Mouse (Mus musculus) heart, embryonic 12.5 days (tissue): ENCODE data around the gene Borcs6. TPM values are rescaled to one million over a fixed set of nuclear protein-coding genes. Genes with fewer than 3 reads are reported as not detected.
A peak's percentile ranks its signal among the peaks of the same experiment; 100 is the strongest.

Experiments
- ATAC-seq: fragments of 200-750 bp; cut with Nextera tagmentation; 2 replicates; pipeline ENCODE4 v1.8.0; 2017; ENCODE audit warnings: moderate TSS enrichment, moderate library complexity; ENCODE audit not compliant: insufficient number of reproducible peaks, low FRiP score
- H3K27ac ChIP-seq: fragments of 300-500 bp; sonication (generic); 2 replicates; pipeline ENCODE4 v1.5.1; 2016; ENCODE audit warnings: mild to moderate bottlenecking, moderate library complexity; ENCODE audit not compliant: poor library complexity, severe bottlenecking
- H3K27me3 ChIP-seq: fragments of 300-500 bp; sonication (generic); replicated peaks from 2 replicates; pipeline ENCODE4 v1.6.1; 2016; ENCODE audit warnings: mild to moderate bottlenecking, moderate library complexity
- H3K36me3 ChIP-seq: fragments of 300-500 bp; sonication (generic); 2 replicates; pipeline ENCODE4 v1.6.1; 2016; ENCODE audit warnings: mild to moderate bottlenecking, moderate library complexity
- H3K4me1 ChIP-seq: fragments of 300-500 bp; sonication (generic); replicated peaks from 2 replicates; pipeline ENCODE4 v1.6.1; 2016; ENCODE audit warnings: mild to moderate bottlenecking
- H3K4me2 ChIP-seq: fragments of 300-500 bp; sonication (generic); 2 replicates; pipeline ENCODE4 v1.6.1; 2016; ENCODE audit warnings: mild to moderate bottlenecking, moderate library complexity
- H3K4me3 ChIP-seq: fragments of 300-500 bp; sonication (generic); 2 replicates; pipeline ENCODE4 v1.5.1; 2016; ENCODE audit warnings: mild to moderate bottlenecking
- H3K9ac ChIP-seq: fragments of 300-500 bp; sonication (generic); 2 replicates; pipeline ENCODE4 v1.6.1; 2016; ENCODE audit warnings: mild to moderate bottlenecking, moderate library complexity
- H3K9me3 ChIP-seq: fragments of 300-500 bp; sonication (generic); replicated peaks from 2 replicates; pipeline ENCODE4 v1.6.1; 2016; ENCODE audit warnings: mild to moderate bottlenecking, moderate library complexity
- WGBS: fragments of 180-500 bp; shearing (Covaris S2); methylation state at CpG from one replicate; pipeline ENCODE4 v1.1.7; 2016; 5-methylcytosine and 5-hydroxymethylcytosine counted together
- polyA plus RNA-seq: library from polyadenylated mRNA; unstranded; fragments of >200 nt; fragmentation: Nextera tagmentation; extraction: Ambion mirVana; gene quantifications from 2 replicates; pipeline ENCODE4 v1.2.1, GENCODE M21; 2016

Gene Borcs6
- polyA plus RNA-seq, 1 experiment from 2014 or later: 10.7 TPM

- Histone ChIP-seq H3K27me3 (no peaks in the 10 kb centered on the region), H3K9me3 (no peaks in the 10 kb centered on the region), H3K4me2 (peak overlapping the region; percentile 95), H3K36me3 (peaks cover 27% of the 10 kb centered on the region), H3K27ac (peak overlapping the region; percentile 95), H3K4me1 (peaks cover 47% of the 10 kb centered on the region), H3K9ac (peak overlapping the region; percentile 66), H3K4me3 (peak overlapping the region; percentile 56)
- no peak for ATAC-seq
- 26% methylated on average over 8 of the region's 8 CpGs for WGBS
Measured at GRCm38 (mm10) chr11:69098039-69098761, 38.7 kb downstream of the Borcs6 start.

DNA sequence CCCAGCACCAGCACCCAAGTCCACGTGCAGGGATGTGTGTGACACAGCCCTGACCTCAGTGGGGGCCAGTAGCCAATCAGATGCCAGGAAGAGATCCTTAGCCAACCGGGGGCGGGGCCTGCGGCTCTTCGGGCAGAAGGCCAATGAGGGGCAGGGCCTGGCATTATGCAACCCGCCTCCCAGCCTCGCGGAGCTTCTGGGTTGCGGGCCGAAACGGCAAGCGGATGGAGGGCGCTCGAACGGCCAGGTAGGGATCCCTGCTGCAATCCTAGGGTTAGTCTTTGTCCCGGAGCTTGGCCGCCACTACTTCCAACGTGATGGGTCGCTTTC is 39.2 kb downstream of the Borcs6 start:
- peaks cover 47% of the 10 kb centered on the region for H3K4me1 ChIP-seq
- WGBS: under 1% methylated on average over 19 of the region's 19 CpGs
- ATAC-seq: peak; percentile 58

DNA sequence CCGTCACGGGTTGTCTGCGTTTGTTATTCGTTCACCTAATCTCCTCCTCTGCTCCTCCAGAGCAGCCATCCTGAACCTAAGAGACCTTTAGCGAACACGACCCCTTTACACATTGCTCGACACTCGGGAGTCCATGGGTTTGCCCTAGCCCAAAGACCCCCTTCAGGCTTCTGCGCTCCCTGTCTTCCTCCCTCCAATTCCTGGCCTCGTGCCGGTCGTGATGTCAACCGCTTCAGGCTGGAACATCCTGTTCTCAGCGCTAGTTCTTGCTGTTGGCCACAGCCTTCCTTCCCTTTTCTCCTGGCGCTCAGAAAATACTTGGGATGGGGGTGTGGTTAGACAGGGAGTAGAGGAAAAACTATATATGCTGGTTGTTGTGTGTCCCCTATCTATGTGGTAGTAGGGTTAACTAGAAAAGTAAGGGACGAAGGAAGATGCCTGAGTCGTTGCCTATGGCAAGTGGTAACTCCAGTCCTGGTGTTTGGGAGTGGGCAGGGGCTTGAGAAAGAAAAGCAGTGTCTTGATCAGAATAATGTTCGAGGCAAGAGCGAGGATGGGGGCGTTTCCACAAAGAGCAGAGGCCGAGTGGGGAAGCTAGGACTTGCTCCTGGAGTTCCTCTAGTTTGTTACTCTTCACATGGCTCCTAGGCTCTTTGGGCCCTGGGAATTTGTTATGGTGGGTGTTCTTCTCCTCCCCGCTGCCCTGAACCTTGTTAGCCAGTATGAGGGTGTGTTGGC is 39.8 kb downstream of the Borcs6 start:
- no peak for ATAC-seq
- Histone ChIP-seq H3K4me1 (peaks cover 47% of the 10 kb centered on the region), H3K9me3 (no peaks in the 10 kb centered on the region), H3K4me3 (peak overlapping the region; percentile 56), H3K36me3 (peaks cover 39% of the 10 kb centered on the region), H3K27ac (peak overlapping the region; percentile 95), H3K27me3 (no peaks in the 10 kb centered on the region), H3K9ac (peak overlapping the region; percentile 78), H3K4me2 (peak overlapping the region; percentile 95)
- under 1% methylated on average over 22 of the region's 22 CpGs for WGBS

More for the DNA sequence above, 39.2 kb downstream of the Borcs6 start:
- peaks cover 33% of the 10 kb centered on the region for H3K36me3 ChIP-seq
- peak overlapping the region; percentile 56 for H3K4me3 ChIP-seq
- no peaks in the 10 kb centered on the region for H3K9me3 ChIP-seq
- no peaks in the 10 kb centered on the region for H3K27me3 ChIP-seq
- peak overlapping the region; percentile 78 for H3K9ac ChIP-seq
- peak overlapping the region; percentile 95 for H3K27ac ChIP-seq
- H3K4me2 ChIP-seq: peak overlapping the region; percentile 95

DNA sequence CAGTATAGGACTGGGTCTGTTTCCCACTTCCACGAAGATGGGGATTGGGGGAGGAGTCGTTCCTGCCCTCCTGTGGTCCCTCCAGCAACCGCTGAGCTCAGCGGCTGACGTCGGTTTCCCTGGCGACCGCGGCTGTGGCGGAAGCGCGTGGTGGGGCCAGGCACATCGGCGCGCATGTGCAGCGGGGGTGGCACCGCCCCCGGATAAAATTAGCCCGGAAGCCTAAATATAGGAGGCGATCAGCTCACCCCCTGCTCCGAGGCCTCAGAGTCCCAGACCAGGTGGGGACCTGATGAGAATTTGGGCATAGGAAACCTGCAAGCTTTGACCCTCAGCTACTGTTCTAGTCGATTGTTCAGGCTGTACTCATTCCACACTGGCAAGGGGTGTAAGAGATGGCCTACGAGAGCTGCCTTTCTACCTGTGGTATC is 40.4 kb downstream of the Borcs6 start:
- H3K9me3 ChIP-seq: no peaks in the 10 kb centered on the region
- peak overlapping the region; percentile 78 for H3K9ac ChIP-seq
- peak overlapping the region; percentile 56 for H3K4me3 ChIP-seq
- ATAC-seq: peak; percentile 46
- H3K27ac ChIP-seq: peak overlapping the region; percentile 95
- H3K4me2 ChIP-seq: peak overlapping the region; percentile 95
- WGBS: under 1% methylated on average over 23 of the region's 23 CpGs
- no peaks in the 10 kb centered on the region for H3K27me3 ChIP-seq
- peaks cover 47% of the 10 kb centered on the region for H3K4me1 ChIP-seq
- peaks cover 45% of the 10 kb centered on the region for H3K36me3 ChIP-seq

- H3K36me3 ChIP-seq: peaks cover 53% of the 10 kb centered on the region
- H3K9me3 ChIP-seq: no peaks in the 10 kb centered on the region
- peaks cover 46% of the 10 kb centered on the region for H3K4me1 ChIP-seq
- peak overlapping the region; percentile 56 for H3K4me3 ChIP-seq
- H3K9ac ChIP-seq: peak overlapping the region; percentile 78
- peak overlapping the region; percentile 95 for H3K27ac ChIP-seq
- ATAC-seq: no peak
- peak overlapping the region; percentile 95 for H3K4me2 ChIP-seq
- no peaks in the 10 kb centered on the region for H3K27me3 ChIP-seq
- 88% methylated on average over 20 of the region's 20 CpGs for WGBS
Measured at GRCm38 (mm10) chr11:69100639-69101360, 41.3 kb downstream of the Borcs6 start.

- no peak overlapping the region for H3K4me2 ChIP-seq
- peaks cover 64% of the 10 kb centered on the region for H3K36me3 ChIP-seq
- WGBS: 85% methylated on average over 21 of the region's 21 CpGs
- H3K9me3 ChIP-seq: no peaks in the 10 kb centered on the region
- no peak overlapping the region for H3K27ac ChIP-seq
- H3K27me3 ChIP-seq: no peaks in the 10 kb centered on the region
- no peak overlapping the region for H3K9ac ChIP-seq
- peaks cover 36% of the 10 kb centered on the region for H3K4me1 ChIP-seq
- no peak overlapping the region for H3K4me3 ChIP-seq
- ATAC-seq: no peak
Measured at GRCm38 (mm10) chr11:69101604-69102402, 42.3 kb downstream of the Borcs6 start.

DNA sequence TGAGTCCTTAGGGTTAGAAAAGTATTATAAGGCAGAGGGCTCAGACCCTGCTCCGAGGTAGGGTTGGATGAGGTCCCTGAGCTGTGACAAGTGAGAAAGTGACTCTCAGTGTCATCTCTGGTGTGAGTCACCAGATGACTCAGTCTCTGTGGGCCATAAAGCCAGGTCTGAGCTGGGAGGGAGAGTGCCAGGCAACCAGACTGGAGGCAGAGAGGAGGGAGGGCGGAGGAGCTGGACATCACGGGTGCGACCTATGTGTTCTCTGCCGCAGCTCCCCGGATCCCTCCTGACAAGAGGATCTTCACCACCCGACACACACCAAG is 42.8 kb downstream of the Borcs6 start:
- Histone ChIP-seq H3K9me3 (no peaks in the 10 kb centered on the region), H3K9ac (no peak overlapping the region), H3K4me1 (peaks cover 35% of the 10 kb centered on the region), H3K36me3 (peaks cover 69% of the 10 kb centered on the region), H3K27ac (no peak overlapping the region), H3K27me3 (no peaks in the 10 kb centered on the region), H3K4me3 (no peak overlapping the region), H3K4me2 (no peak overlapping the region)
- no peak for ATAC-seq
- 89% methylated on average over 7 of the region's 7 CpGs for WGBS

DNA sequence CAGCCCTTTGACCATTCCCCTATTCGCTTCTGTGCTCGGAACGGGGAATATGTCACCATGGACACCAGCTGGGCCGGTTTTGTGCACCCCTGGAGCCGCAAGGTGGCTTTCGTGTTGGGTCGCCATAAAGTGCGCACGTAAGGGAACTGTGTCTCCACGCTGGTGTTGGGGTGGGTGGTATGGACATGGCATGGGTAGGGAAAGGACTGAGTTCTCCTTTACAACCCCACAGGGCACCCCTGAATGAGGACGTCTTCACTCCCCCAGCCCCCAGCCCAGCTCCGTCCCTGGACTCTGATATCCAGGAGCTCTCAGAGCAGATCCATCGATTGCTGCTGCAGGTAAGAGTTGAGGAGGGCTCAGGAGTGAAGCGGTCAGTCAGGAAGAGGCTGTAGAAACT is 43.6 kb downstream of the Borcs6 start:
- H3K27me3 ChIP-seq: no peaks in the 10 kb centered on the region
- H3K4me3 ChIP-seq: no peak overlapping the region
- H3K9me3 ChIP-seq: no peaks in the 10 kb centered on the region
- H3K36me3 ChIP-seq: peaks cover 77% of the 10 kb centered on the region
- peaks cover 28% of the 10 kb centered on the region for H3K4me1 ChIP-seq
- 89% methylated on average over 14 of the region's 14 CpGs for WGBS
- ATAC-seq: no peak
- H3K4me2 ChIP-seq: no peak overlapping the region
- no peak overlapping the region for H3K27ac ChIP-seq
- no peak overlapping the region for H3K9ac ChIP-seq

- Histone ChIP-seq H3K9ac (no peak overlapping the region), H3K9me3 (no peaks in the 10 kb centered on the region), H3K27me3 (no peaks in the 10 kb centered on the region), H3K27ac (no peak overlapping the region), H3K4me1 (peaks cover 22% of the 10 kb centered on the region), H3K36me3 (peaks cover 83% of the 10 kb centered on the region), H3K4me3 (no peak overlapping the region), H3K4me2 (no peak overlapping the region)
- WGBS: 87% methylated on average over 15 of the region's 15 CpGs
- no peak for ATAC-seq
Measured at GRCm38 (mm10) chr11:69103531-69104435, 44.3 kb downstream of the Borcs6 start.

- H3K9me3 ChIP-seq: no peaks in the 10 kb centered on the region
Measured at GRCm38 (mm10) chr11:69104487-69104886, 45.0 kb downstream of the Borcs6 start.

More at GRCm38 (mm10) chr11:69104487-69104886, 45.0 kb downstream of the Borcs6 start:
- peaks cover 90% of the 10 kb centered on the region for H3K36me3 ChIP-seq
- 87% methylated on average over 14 of the region's 14 CpGs for whole genome bisulfite sequencing
- H3K27me3 ChIP-seq: no peaks in the 10 kb centered on the region
- H3K4me3 ChIP-seq: no peak overlapping the region
- ATAC-seq: no peak
- H3K4me1 ChIP-seq: peaks cover 17% of the 10 kb centered on the region
- H3K4me2 ChIP-seq: no peak overlapping the region
- H3K27ac ChIP-seq: no peak overlapping the region
- H3K9ac ChIP-seq: no peak overlapping the region
